Comparison of ENCODE assay signal across 12 mouse cellular contexts in the genomic region with DNA sequence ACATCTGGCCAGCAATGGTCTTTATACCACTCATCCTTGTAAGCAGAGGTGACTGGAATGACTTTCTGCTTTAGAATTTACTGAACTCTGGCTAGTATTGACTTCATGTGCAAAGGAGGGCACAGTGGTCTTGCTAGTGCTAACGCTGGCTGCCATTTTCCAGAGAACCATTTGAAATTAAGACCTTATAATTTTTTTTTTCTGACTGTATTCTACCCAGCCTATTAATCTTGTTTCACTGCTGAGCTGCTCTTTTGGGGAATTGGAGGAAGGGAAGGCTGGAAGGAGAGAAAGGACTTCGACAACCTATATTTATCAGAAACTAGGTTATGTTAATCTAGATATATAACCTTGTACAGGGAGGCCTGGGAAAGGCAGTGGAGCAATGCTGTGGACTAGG. TPM values are rescaled to one million over a fixed set of nuclear protein-coding genes. Genes with fewer than 3 reads are reported as not detected.
A peak's percentile ranks its signal among the peaks of the same experiment; 100 is the strongest.
DNase-seq lines count a peak whose midpoint lies in the region; ATAC-seq and TF ChIP-seq lines count a peak whose summit lies in the region.
"Had no signal": no experiment of that assay in that cellular context is flagged by ENCODE, and none has a peak within 500 bp of the region (broad histone marks: within the 10 kb centered on the region; RNA-seq: fewer than 3 reads in every experiment).

No protein-coding gene starts in this region.

- peak overlapping the region; percentile 97 for H3K4me3 ChIP-seq in layer of hippocampus, adult 2 months
- H3K4me3 ChIP-seq in embryonic facial prominence, embryonic 12.5 days: no peak overlapping the region
- no peak overlapping the region for H3K4me3 ChIP-seq in hindbrain, embryonic 12.5 days
- no peak overlapping the region for H3K4me3 ChIP-seq in midbrain, embryonic 11.5 days (ENCODE audit: low read depth, low read length)

- H3K36me3 ChIP-seq in embryonic facial prominence, embryonic 12.5 days: peaks cover 4% of the 10 kb centered on the region; the same call in 1 of the 2 replicates
- H3K36me3 ChIP-seq in hindbrain, embryonic 12.5 days: peaks cover 10% of the 10 kb centered on the region; the same call in 1 of the 2 replicates
- 0 out of 2 replicates have a peak, but pooled peaks cover 3% of the 10 kb centered on the region for H3K36me3 ChIP-seq in midbrain, embryonic 11.5 days (ENCODE audit: control insufficient read depth, insufficient read depth, low read length)

- peak overlapping the region; percentile 69 for H3K4me2 ChIP-seq in embryonic facial prominence, embryonic 12.5 days (replicated peaks)
- H3K4me2 ChIP-seq in hindbrain, embryonic 12.5 days (replicated peaks): peak overlapping the region; percentile 73
- H3K4me2 ChIP-seq in midbrain, embryonic 11.5 days: no peak overlapping the region

- H3K27ac ChIP-seq in layer of hippocampus, adult 2 months: peak overlapping the region; percentile 98
- H3K27ac ChIP-seq in embryonic facial prominence, embryonic 12.5 days: no peak overlapping the region
- H3K27ac ChIP-seq in hindbrain, embryonic 12.5 days: no peak overlapping the region
- no peak overlapping the region for H3K27ac ChIP-seq in midbrain, embryonic 11.5 days (ENCODE audit: low read depth, low read length)

- no peak for ATAC-seq in embryonic facial prominence, embryonic 12.5 days (ENCODE audit: insufficient number of reproducible peaks, insufficient read depth, low FRiP score, low TSS enrichment)
- ATAC-seq in hindbrain, embryonic 12.5 days (ENCODE audit: low FRiP score): no peak
- ATAC-seq in midbrain, embryonic 11.5 days (ENCODE audit: low FRiP score): no peak
- no peak for ATAC-seq in monocyte, adult 5-6 weeks (replicated peaks; ENCODE audit: insufficient number of reproducible peaks, low FRiP score, low TSS enrichment, poor library complexity, severe bottlenecking)

- H3K9me3 ChIP-seq in embryonic facial prominence, embryonic 12.5 days: no peaks in the 10 kb centered on the region
- H3K9me3 ChIP-seq in hindbrain, embryonic 12.5 days (replicated peaks): no peaks in the 10 kb centered on the region
- no peaks in the 10 kb centered on the region for H3K9me3 ChIP-seq in midbrain, embryonic 11.5 days (ENCODE audit: control insufficient read depth, low read length)

- no peak overlapping the region for H3K9ac ChIP-seq in embryonic facial prominence, embryonic 12.5 days
- no peak overlapping the region for H3K9ac ChIP-seq in hindbrain, embryonic 12.5 days
- H3K9ac ChIP-seq in midbrain, embryonic 11.5 days (ENCODE audit: low read length): peak overlapping the region; percentile 12; the same call in 1 of the 2 replicates

- DNase-seq in layer of hippocampus, adult 2 months (ENCODE audit: low spot score in 2 of 2): no peak
- DNase-seq in layer of hippocampus, postnatal 14 days (ENCODE audit: low spot score in 2 of 2): no peak
- peak; percentile 80 for DNase-seq in midbrain, embryonic 11.5 days (ENCODE audit: low spot score, missing footprints)
- DNase-seq in cerebellum, postnatal 25 days: no peak
- no peak for DNase-seq in ovary, adult 18-20 months (ENCODE audit: low spot score)
- DNase-seq: gastrocnemius, postnatal 36 days; left cerebral cortex, postnatal 4 days; spleen, adult 18-20 months; thymus, postnatal 4 days had no signal

- no peaks in the 10 kb centered on the region for H3K27me3 ChIP-seq in embryonic facial prominence, embryonic 12.5 days
- H3K27me3 ChIP-seq in hindbrain, embryonic 12.5 days: no peaks in the 10 kb centered on the region
- H3K27me3 ChIP-seq in midbrain, embryonic 11.5 days (ENCODE audit: control insufficient read depth, insufficient read depth, low read length): no peaks in the 10 kb centered on the region

- no peak for TF ChIP-seq CTCF in layer of hippocampus, adult 2 months (conservative IDR thresholded peaks at IDR 0.05)

- 91% methylated on average over 2 of the region's 2 CpGs for WGBS in embryonic facial prominence, embryonic 12.5 days
- WGBS in hindbrain, embryonic 12.5 days: 94% methylated on average over 2 of the region's 2 CpGs
- 93% methylated on average over 2 of the region's 2 CpGs for WGBS in midbrain, embryonic 11.5 days

- peaks cover 12% of the 10 kb centered on the region for H3K4me1 ChIP-seq in embryonic facial prominence, embryonic 12.5 days
- peaks cover 26% of the 10 kb centered on the region for H3K4me1 ChIP-seq in hindbrain, embryonic 12.5 days
- H3K4me1 ChIP-seq in midbrain, embryonic 11.5 days (ENCODE audit: control insufficient read depth, insufficient read depth, low read length): peaks cover 9% of the 10 kb centered on the region

RNA-seq across cellular contexts. Expression of gene Pex12, which starts 2.1 kb away (rescaled TPM):
- 10 to 100 TPM; 11.0 to 11.2 TPM for total RNA-seq in layer of hippocampus, adult 2 months (2021)
- 10 to 100 TPM in 1 of 2 experiments, 1 to 10 TPM in 1; 9.2 to 10.7 TPM for total RNA-seq in layer of hippocampus, postnatal 14 days (2021)
- polyA plus RNA-seq in embryonic facial prominence, embryonic 12.5 days (2016; fragmentation: Nextera tagmentation; extraction: Ambion mirVana): 14.9 and 15.5 TPM in 2 replicates
- 16.4 and 19.8 TPM in 2 replicates for polyA plus RNA-seq in hindbrain, embryonic 12.5 days (2016; fragmentation: Nextera tagmentation; extraction: Ambion mirVana)
- polyA plus RNA-seq in midbrain, embryonic 11.5 days (2014; fragmentation: Nextera tagmentation; extraction: Ambion mirVana): 20.1 and 20.8 TPM in 2 replicates
- 3.8 to 5.7 TPM (median 4.9 TPM) in 3 replicates for total RNA-seq in monocyte, adult 5-6 weeks (2017)

RNA-seq across cellular contexts. Expression of gene Ap2b1, which starts 5.7 kb away (rescaled TPM):
- 100 to 1,000 TPM; 319 to 331 TPM for total RNA-seq in layer of hippocampus, adult 2 months (2021)
- total RNA-seq in layer of hippocampus, postnatal 14 days (2021): 100 to 1,000 TPM; 352 to 359 TPM
- polyA plus RNA-seq in embryonic facial prominence, embryonic 12.5 days (2016; fragmentation: Nextera tagmentation; extraction: Ambion mirVana): 65.7 and 67.9 TPM in 2 replicates
- polyA plus RNA-seq in hindbrain, embryonic 12.5 days (2016; fragmentation: Nextera tagmentation; extraction: Ambion mirVana): 113 and 128 TPM in 2 replicates
- polyA plus RNA-seq in midbrain, embryonic 11.5 days (2014; fragmentation: Nextera tagmentation; extraction: Ambion mirVana): 121 and 130 TPM in 2 replicates
- total RNA-seq in monocyte, adult 5-6 weeks (2017): 58.0 to 88.4 TPM (median 71.4 TPM) in 3 replicates

RNA-seq across cellular contexts. Expression of gene Slfn14, which starts 18.0 kb away (rescaled TPM):
- not detected for total RNA-seq in layer of hippocampus, adult 2 months (2021)
- total RNA-seq in layer of hippocampus, postnatal 14 days (2021): not detected
- polyA plus RNA-seq in embryonic facial prominence, embryonic 12.5 days (2016; fragmentation: Nextera tagmentation; extraction: Ambion mirVana): 0.73 and 0.88 TPM in 2 replicates
- 0.87 and 1.1 TPM in 2 replicates for polyA plus RNA-seq in hindbrain, embryonic 12.5 days (2016; fragmentation: Nextera tagmentation; extraction: Ambion mirVana)
- polyA plus RNA-seq in midbrain, embryonic 11.5 days (2014; fragmentation: Nextera tagmentation; extraction: Ambion mirVana): 0.79 and 0.88 TPM in 2 replicates
- 0.29 to 0.86 TPM (median 0.43 TPM) in 3 replicates for total RNA-seq in monocyte, adult 5-6 weeks (2017)
- total RNA-seq: gastrocnemius, postnatal 36 days; left cerebral cortex, postnatal 4 days had no signal
